9 mouse cellular contexts compared by ENCODE assay signal in genomic region chr12:17035128-17035527, GRCm38 (mm10). TPM values are rescaled to one million over a fixed set of nuclear protein-coding genes. Genes with fewer than 3 reads are reported as not detected.
DNase-seq lines count a peak whose midpoint lies in the region; ATAC-seq lines count a peak whose summit lies in the region.
"Had no signal": no experiment of that assay in that cellular context is flagged by ENCODE, and none has a peak within 500 bp of the region (broad histone marks: within the 10 kb centered on the region; RNA-seq: fewer than 3 reads in every experiment).

No protein-coding gene starts in this region.

- no peak for DNase-seq in heart, postnatal 25 days (ENCODE audit: low spot score)
- DNase-seq in urinary bladder, postnatal 25 days (ENCODE audit: low spot score): peak; percentile 10
- no peak for DNase-seq in urinary bladder, postnatal 10 days (ENCODE audit: low spot score)
- DNase-seq in embryo, embryonic 10.5 days (ENCODE audit: low spot score): peak; percentile 56
- DNase-seq in retina, postnatal 1 day: peak; percentile 34
- no peak for DNase-seq in gastrocnemius, adult 8-10 months (ENCODE audit: low spot score in 2 of 2)
- no peak for DNase-seq in gastrocnemius, postnatal 14 days

- no peaks in the 10 kb centered on the region for H3K36me3 ChIP-seq in heart, embryonic 16.5 days (ENCODE audit: control insufficient read depth, insufficient read depth)
- H3K36me3 ChIP-seq: embryonic facial prominence, embryonic 13.5 days had no signal

- 0 out of 2 replicates have a peak, but pooled peaks have one; percentile 41 for ATAC-seq in heart, embryonic 16.5 days (replicated peaks; ENCODE audit: extremely low read depth, insufficient read depth, low FRiP score)

- H3K27ac ChIP-seq in heart, embryonic 16.5 days (ENCODE audit: low read length): no peak overlapping the region
- H3K27ac ChIP-seq: embryonic facial prominence, embryonic 13.5 days had no signal

- no peak overlapping the region for H3K4me3 ChIP-seq in heart, embryonic 16.5 days (ENCODE audit: low read length)
- H3K4me3 ChIP-seq: embryonic facial prominence, embryonic 13.5 days had no signal

- H3K9me3 ChIP-seq in heart, embryonic 16.5 days (replicated peaks; ENCODE audit: control insufficient read depth, low read length): no peaks in the 10 kb centered on the region
- H3K9me3 ChIP-seq: embryonic facial prominence, embryonic 13.5 days had no signal

- H3K9ac ChIP-seq in heart, embryonic 16.5 days (ENCODE audit: low read length): no peak overlapping the region
- H3K9ac ChIP-seq: embryonic facial prominence, embryonic 13.5 days had no signal

- no peaks in the 10 kb centered on the region for H3K4me1 ChIP-seq in heart, embryonic 16.5 days (ENCODE audit: control insufficient read depth, insufficient read depth, low read length)

- intact Hi-C loops in heart, postnatal 25 days (cut with DNase I): loop anchor here (10.0 kb wide), 1 partner anchor 190 kb away; no protein-coding TSS in a partner anchor
- intact Hi-C loops in gastrocnemius, postnatal 14 days (cut with DNase I; ENCODE audit: low total_unique reads): no loop called here

- WGBS in heart, embryonic 16.5 days: 59% methylated on average over 2 of the region's 2 CpGs

- H3K4me2 ChIP-seq in heart, embryonic 16.5 days (ENCODE audit: low read depth, low read length): no peak overlapping the region
- H3K4me2 ChIP-seq: embryonic facial prominence, embryonic 13.5 days had no signal

- H3K27me3 ChIP-seq in heart, embryonic 16.5 days (ENCODE audit: control insufficient read depth, insufficient read depth, low read length): peaks cover 2% of the 10 kb centered on the region; the same call in 1 of the 2 replicates

RNA-seq across cellular contexts. Expression of gene 2410004P03Rik, which starts 23.6 kb away (rescaled TPM):
- polyA plus RNA-seq in heart, embryonic 16.5 days (2015; fragmentation: Nextera tagmentation; extraction: Ambion mirVana): 0.72 and 0.79 TPM in 2 replicates
- total RNA-seq in heart, postnatal 25 days (2021): under 1 TPM; 0.18 to 0.25 TPM
- not detected for total RNA-seq in gastrocnemius, adult 8-10 months (2022)
- not detected for total RNA-seq in gastrocnemius, postnatal 14 days (2021)

RNA-seq across cellular contexts. Expression of gene Pqlc3, which starts 34.9 kb away (rescaled TPM):
- polyA plus RNA-seq in heart, embryonic 16.5 days (2015; fragmentation: Nextera tagmentation; extraction: Ambion mirVana): 5.3 and 8.3 TPM in 2 replicates
- total RNA-seq in heart, postnatal 25 days (2021): 1 to 10 TPM; 2.8 to 3.3 TPM
- 1 to 10 TPM in 2 of 4 experiments, under 1 TPM in 2; 0.48 to 2.3 (median 1.0) TPM for total RNA-seq in gastrocnemius, adult 8-10 months (2022)
- total RNA-seq in gastrocnemius, postnatal 14 days (2021): 1 to 10 TPM; 1.8 TPM

Comparison
In these comparisons a context has a peak if more than half of its experiments do, and no peak if none do; other contexts are left out.
1. DNase-seq: peak in urinary bladder, postnatal 25 days (single experiment), embryo, embryonic 10.5 days (single experiment) and retina, postnatal 1 day (single experiment); none in heart, postnatal 25 days (single experiment), urinary bladder, postnatal 10 days (single experiment), gastrocnemius, adult 8-10 months (0 of 2) and gastrocnemius, postnatal 14 days (single experiment).